Mouse (Mus musculus) limb, embryonic 11.5 days (tissue): ENCODE measurements at regions not wholly inside any gene's neighbourhood (a gene's known extent, or its start where the extent isn't known, plus 50 kb on each side); places are given as distances from the start of the nearest gene placed in this dataset.

Experiments used
- ATAC-seq: fragments of 200-750 bp; cut with Nextera tagmentation; 2 replicates; pipeline ENCODE4 v1.8.0; 2017; ENCODE audit warnings: low read depth; ENCODE audit not compliant: insufficient number of reproducible peaks, low FRiP score, low TSS enrichment
- DNase-seq: peaks from one replicate; pipeline ENCODE4 v3.0.0-alpha.2; 2015; ENCODE audit warnings: low spot score
- H3K27ac ChIP-seq: fragments of 300-500 bp; sonication (generic); replicated peaks from 2 replicates; pipeline ENCODE4 v1.5.1; 2014; ENCODE audit warnings: low read depth, mild to moderate bottlenecking, low read length
- H3K27me3 ChIP-seq: fragments of 300-500 bp; sonication (generic); 2 replicates; pipeline ENCODE4 v1.6.1; 2014; ENCODE audit warnings: mild to moderate bottlenecking, low read length, mixed read lengths; ENCODE audit not compliant: control insufficient read depth, insufficient read depth
- H3K36me3 ChIP-seq: fragments of 300-500 bp; sonication (generic); 2 replicates; pipeline ENCODE4 v1.6.1; 2014; ENCODE audit warnings: mild to moderate bottlenecking, low read length, moderate library complexity, mixed read lengths; ENCODE audit not compliant: control insufficient read depth, insufficient read depth
- H3K4me1 ChIP-seq: fragments of 300-500 bp; sonication (generic); 2 replicates; pipeline ENCODE4 v1.6.1; 2014; ENCODE audit warnings: low read length, mixed read lengths; ENCODE audit not compliant: control insufficient read depth, insufficient read depth
- H3K4me2 ChIP-seq: fragments of 300-500 bp; sonication (generic); 2 replicates; pipeline ENCODE4 v1.6.1; 2014; ENCODE audit warnings: low read depth, mild to moderate bottlenecking, moderate library complexity; ENCODE audit not compliant: severe bottlenecking
- H3K4me3 ChIP-seq: fragments of 300-500 bp; sonication (generic); 2 replicates; pipeline ENCODE4 v1.5.1; 2014; ENCODE audit warnings: low read depth, low read length
- H3K9ac ChIP-seq: fragments of 300-500 bp; sonication (generic); 2 replicates; pipeline ENCODE4 v1.6.1; 2014; ENCODE audit warnings: mild to moderate bottlenecking, low read length
- H3K9me3 ChIP-seq: fragments of 300-500 bp; sonication (generic); 2 replicates; pipeline ENCODE4 v1.6.1; 2016; ENCODE audit warnings: low read length; ENCODE audit not compliant: control insufficient read depth
- WGBS: fragments of 180-500 bp; shearing (Covaris S2); extraction: QIAGEN DNeasy Blood & Tissue Kit; methylation state at CpG from one replicate; pipeline ENCODE4 v1.1.7; 2014; 5-methylcytosine and 5-hydroxymethylcytosine counted together

DNA sequence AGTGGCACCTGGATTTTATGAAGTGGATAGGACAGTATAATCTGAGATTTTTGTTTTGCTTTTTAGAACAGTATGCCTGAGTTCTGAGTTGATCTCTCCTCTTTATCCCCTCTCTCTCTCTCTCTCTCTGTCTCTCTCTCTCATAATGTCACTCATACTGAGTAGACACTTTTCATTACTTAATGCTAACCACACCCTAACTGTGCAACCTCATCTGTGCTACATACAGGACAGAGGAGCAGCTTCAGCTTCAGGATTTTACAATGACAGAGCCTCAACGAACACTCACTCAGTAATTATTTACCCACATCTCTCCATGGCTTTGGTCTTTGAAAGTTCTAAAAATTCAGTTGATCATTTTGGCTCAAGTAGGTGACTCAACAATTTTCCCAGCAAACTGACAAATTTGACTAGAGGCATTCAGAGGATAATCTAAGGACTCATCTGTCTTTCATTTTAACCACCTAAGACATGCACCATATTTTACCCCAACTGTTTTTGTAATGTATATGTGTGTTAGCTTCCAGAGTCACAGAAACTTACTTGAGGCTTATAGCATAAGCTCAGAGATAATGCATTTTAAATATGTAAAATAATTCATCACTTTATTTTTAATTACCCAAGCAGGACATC lies 256.4 kb upstream of the Myo3a start:
- Histone ChIP-seq H3K9me3 (no peaks in the 10 kb centered on the region), H3K27ac (no peak overlapping the region), H3K4me2 (no peak overlapping the region), H3K36me3 (no peaks in the 10 kb centered on the region), H3K27me3 (no peaks in the 10 kb centered on the region), H3K4me1 (no peaks in the 10 kb centered on the region), H3K9ac (no peak overlapping the region), H3K4me3 (no peak overlapping the region)
- ATAC-seq: no peak
- no peak for DNase-seq
- 81% methylated on average over 1 of the region's 1 CpGs for WGBS

DNA sequence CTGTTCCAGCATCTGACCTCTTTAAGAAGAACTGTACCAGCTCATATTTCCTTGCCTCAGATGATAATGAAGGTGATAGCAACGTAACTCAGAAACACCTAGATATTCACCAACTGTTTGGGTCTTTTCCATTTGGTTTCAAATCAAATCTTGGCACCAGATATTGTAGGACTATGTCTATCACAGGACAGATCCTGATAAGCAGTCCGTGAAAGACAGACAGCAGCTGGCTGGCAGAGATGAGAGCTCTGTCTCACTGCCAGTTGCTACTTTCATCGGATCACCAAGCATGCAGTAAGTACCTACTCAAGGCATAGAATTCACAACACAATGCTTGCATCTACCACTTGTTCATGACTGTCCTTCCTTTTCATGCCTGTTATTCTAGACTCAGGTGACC lies 252.7 kb upstream of the Myo3a start:
- H3K36me3 ChIP-seq: no peaks in the 10 kb centered on the region
- DNase-seq (no peak), ATAC-seq (no peak)
- H3K27me3 ChIP-seq: no peaks in the 10 kb centered on the region
- no peak overlapping the region for H3K27ac ChIP-seq
- 79% methylated on average over 3 of the region's 3 CpGs for WGBS
- H3K9ac ChIP-seq: no peak overlapping the region
- H3K4me2 ChIP-seq: no peak overlapping the region
- no peak overlapping the region for H3K4me3 ChIP-seq
- no peaks in the 10 kb centered on the region for H3K4me1 ChIP-seq
- no peaks in the 10 kb centered on the region for H3K9me3 ChIP-seq

DNA sequence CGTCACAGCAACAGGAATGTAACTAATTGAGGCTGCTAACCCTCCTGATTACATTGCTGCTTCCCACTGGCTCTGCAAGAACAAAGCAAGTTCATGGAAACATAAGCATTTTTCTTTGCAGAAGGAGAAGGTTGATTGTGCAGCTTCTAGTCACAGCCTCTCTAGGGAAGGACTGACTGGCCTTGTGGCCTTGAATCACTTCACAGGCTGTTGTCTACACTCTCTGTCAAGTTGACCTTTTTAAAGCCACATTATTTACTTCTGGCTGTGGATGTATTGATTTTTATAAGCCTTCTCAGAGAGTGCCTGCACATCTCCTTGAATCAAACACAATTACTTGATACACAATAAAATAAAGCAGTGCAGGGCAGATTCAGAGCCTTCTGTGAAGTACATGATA lies 251.8 kb upstream of the Myo3a start:
- Histone ChIP-seq H3K4me2 (no peak overlapping the region), H3K9ac (no peak overlapping the region), H3K4me3 (no peak overlapping the region), H3K36me3 (no peaks in the 10 kb centered on the region), H3K27me3 (no peaks in the 10 kb centered on the region), H3K27ac (no peak overlapping the region), H3K4me1 (no peaks in the 10 kb centered on the region), H3K9me3 (no peaks in the 10 kb centered on the region)
- ATAC-seq: no peak
- 39% methylated on average over 1 of the region's 1 CpGs for WGBS
- DNase-seq: no peak

- H3K27ac ChIP-seq: no peak overlapping the region
- H3K9me3 ChIP-seq: no peaks in the 10 kb centered on the region
- no peaks in the 10 kb centered on the region for H3K27me3 ChIP-seq
- DNase-seq (no peak), ATAC-seq (no peak)
- H3K4me1 ChIP-seq: no peaks in the 10 kb centered on the region
- H3K4me3 ChIP-seq: no peak overlapping the region
- no peak overlapping the region for H3K9ac ChIP-seq
- H3K4me2 ChIP-seq: no peak overlapping the region
- no peaks in the 10 kb centered on the region for H3K36me3 ChIP-seq
Measured at GRCm38 (mm10) chr2:21976337-21976736, 251.0 kb upstream of the Myo3a start.

- ATAC-seq: no peak
- DNase-seq: no peak
- 87% methylated on average over 2 of the region's 2 CpGs for WGBS
- Histone ChIP-seq H3K4me2 (no peak overlapping the region), H3K4me1 (no peaks in the 10 kb centered on the region), H3K36me3 (no peaks in the 10 kb centered on the region), H3K9ac (no peak overlapping the region), H3K4me3 (no peak overlapping the region), H3K27me3 (no peaks in the 10 kb centered on the region), H3K9me3 (no peaks in the 10 kb centered on the region), H3K27ac (no peak overlapping the region)
Measured at GRCm38 (mm10) chr2:21976831-21977230, 250.5 kb upstream of the Myo3a start.

- ATAC-seq (no peak), DNase-seq (no peak)
- H3K36me3 ChIP-seq: no peaks in the 10 kb centered on the region
- H3K4me1 ChIP-seq: no peaks in the 10 kb centered on the region
- no peak overlapping the region for H3K9ac ChIP-seq
- H3K4me3 ChIP-seq: no peak overlapping the region
- WGBS: 41% methylated on average over 9 of the region's 9 CpGs
- no peaks in the 10 kb centered on the region for H3K27me3 ChIP-seq
- no peaks in the 10 kb centered on the region for H3K9me3 ChIP-seq
- no peak overlapping the region for H3K4me2 ChIP-seq
- no peak overlapping the region for H3K27ac ChIP-seq
Measured at GRCm38 (mm10) chr2:21980177-21980576, 247.1 kb upstream of the Myo3a start.

- no peaks in the 10 kb centered on the region for H3K9me3 ChIP-seq
- H3K4me3 ChIP-seq: no peak overlapping the region
- ATAC-seq (no peak), DNase-seq (no peak)
- 83% methylated on average over 2 of the region's 2 CpGs for WGBS
- H3K27ac ChIP-seq: no peak overlapping the region
- no peak overlapping the region for H3K9ac ChIP-seq
- no peak overlapping the region for H3K4me2 ChIP-seq
- no peaks in the 10 kb centered on the region for H3K36me3 ChIP-seq
- no peaks in the 10 kb centered on the region for H3K27me3 ChIP-seq
- no peaks in the 10 kb centered on the region for H3K4me1 ChIP-seq
Measured at GRCm38 (mm10) chr2:22024438-22024837, 202.9 kb upstream of the Myo3a start.

DNA sequence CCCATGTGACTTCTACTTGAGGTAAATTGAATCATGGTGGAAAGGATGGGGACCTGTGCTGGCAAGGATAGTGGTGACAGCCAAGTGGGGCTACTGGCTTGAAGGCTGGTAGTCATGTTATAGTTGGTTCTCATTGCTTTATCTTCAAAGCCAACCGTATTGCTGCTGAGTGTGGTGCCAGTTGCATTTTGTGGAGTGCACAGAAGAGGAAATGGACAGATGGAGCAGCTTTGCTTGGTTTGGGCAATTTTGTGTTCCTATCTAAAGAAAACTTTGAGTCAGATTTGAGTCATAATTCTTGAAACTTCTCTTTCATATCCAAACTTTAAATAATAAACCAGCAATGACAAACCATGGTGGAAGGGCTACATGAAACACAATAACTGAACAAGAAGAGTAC lies 200.5 kb upstream of the Myo3a start:
- WGBS: 74% methylated on average over 1 of the region's 1 CpGs

GRCm38 (mm10) chr2:22028569-22028968 lies 198.7 kb upstream of the Myo3a start:
- Histone ChIP-seq H3K4me3 (no peak overlapping the region), H3K27me3 (no peaks in the 10 kb centered on the region), H3K4me1 (no peaks in the 10 kb centered on the region), H3K4me2 (no peak overlapping the region), H3K9me3 (no peaks in the 10 kb centered on the region), H3K27ac (no peak overlapping the region), H3K36me3 (no peaks in the 10 kb centered on the region), H3K9ac (no peak overlapping the region)
- DNase-seq (no peak), ATAC-seq (no peak)
- WGBS: 71% methylated on average over 1 of the region's 1 CpGs

More for the DNA sequence above, 200.5 kb upstream of the Myo3a start:
- ATAC-seq: no peak
- no peak overlapping the region for H3K4me3 ChIP-seq
- H3K27ac ChIP-seq: no peak overlapping the region
- no peak overlapping the region for H3K9ac ChIP-seq
- no peaks in the 10 kb centered on the region for H3K27me3 ChIP-seq
- no peaks in the 10 kb centered on the region for H3K36me3 ChIP-seq
- DNase-seq: no peak
- no peaks in the 10 kb centered on the region for H3K4me1 ChIP-seq
- no peak overlapping the region for H3K4me2 ChIP-seq
- H3K9me3 ChIP-seq: no peaks in the 10 kb centered on the region
